Mouse (Mus musculus) olfactory bulb, adult 2 months (tissue): ENCODE measurements around the gene Aimp1.

Source experiments
- CTCF ChIP-seq: fragments of 200-500 bp; IDR thresholded peaks from 2 replicates; pipeline ENCODE4 v1.5.1; 2012; ENCODE audit warnings: low read depth, mild to moderate bottlenecking, low read length, moderate library complexity; ENCODE audit not compliant: insufficient read depth
- POLR2A ChIP-seq: fragments of 200-500 bp; IDR thresholded peaks from 2 replicates; pipeline ENCODE4 v1.6.1; 2012; ENCODE audit warnings: mild to moderate bottlenecking, low read depth, low read length, moderate library complexity; ENCODE audit not compliant: insufficient read depth

- TF ChIP-seq POLR2A (no peak), CTCF (no peak)
Measured at GRCm38 (mm10) chr3:132644071-132644470, 40.1 kb downstream of the Aimp1 start.
